Mouse (Mus musculus) stomach, embryonic 14.5 days (tissue): Measurements from ENCODE around the gene Gm28845. TPM values are rescaled to one million over a fixed set of nuclear protein-coding genes. Genes with fewer than 3 reads are reported as not detected.

Source experiments
- ATAC-seq: fragments of 200-750 bp; cut with Nextera tagmentation; 2 replicates; pipeline ENCODE4 v1.8.0; 2017; ENCODE audit warnings: low read depth, moderate TSS enrichment; ENCODE audit not compliant: insufficient number of reproducible peaks, insufficient read depth, low FRiP score
- H3K27ac ChIP-seq: fragments of 300-500 bp; sonication (generic); 2 replicates; pipeline ENCODE4 v1.5.1; 2014; ENCODE audit warnings: mild to moderate bottlenecking, low read length, moderate library complexity, mixed read lengths
- H3K27me3 ChIP-seq: fragments of 300-500 bp; sonication (generic); 2 replicates; pipeline ENCODE4 v1.6.1; 2014; ENCODE audit warnings: low read length, control low read depth, mixed read lengths; ENCODE audit not compliant: control insufficient read depth, insufficient read depth
- H3K36me3 ChIP-seq: fragments of 300-500 bp; sonication (generic); 2 replicates; pipeline ENCODE4 v1.6.1; 2014; ENCODE audit warnings: mild to moderate bottlenecking, control low read depth, low read length, moderate library complexity, mixed read lengths; ENCODE audit not compliant: control insufficient read depth, insufficient read depth
- H3K4me1 ChIP-seq: fragments of 300-500 bp; sonication (generic); 2 replicates; pipeline ENCODE4 v1.6.1; 2014; ENCODE audit warnings: low read length, control low read depth, mixed read lengths; ENCODE audit not compliant: control insufficient read depth, insufficient read depth
- H3K4me2 ChIP-seq: fragments of 300-500 bp; sonication (generic); replicated peaks from 2 replicates; pipeline ENCODE4 v1.6.1; 2014; ENCODE audit warnings: low read depth, low read length, control low read depth
- H3K4me3 ChIP-seq: fragments of 300-500 bp; sonication (generic); 2 replicates; pipeline ENCODE4 v1.5.1; 2014; ENCODE audit warnings: low read depth, low read length, control low read depth
- H3K9ac ChIP-seq: fragments of 300-500 bp; sonication (generic); replicated peaks from 2 replicates; pipeline ENCODE4 v1.6.1; 2014; ENCODE audit warnings: low read depth, mild to moderate bottlenecking, control low read depth, low read length, moderate library complexity, mixed read lengths
- H3K9me3 ChIP-seq: fragments of 300-500 bp; sonication (generic); 2 replicates; pipeline ENCODE4 v1.6.1; 2016; ENCODE audit warnings: low read depth, low read length, control low read depth; ENCODE audit not compliant: control insufficient read depth
- WGBS: fragments of 180-500 bp; shearing (Covaris S2); extraction: QIAGEN DNeasy Blood & Tissue Kit; methylation state at CpG from one replicate; pipeline ENCODE4 v1.1.7; 2014; 5-methylcytosine and 5-hydroxymethylcytosine counted together
- polyA plus RNA-seq: library from polyadenylated mRNA; unstranded; fragments of >200 nt; fragmentation: Nextera tagmentation; extraction: Ambion mirVana; gene quantifications from 2 replicates; pipeline ENCODE4 v1.2.1, GENCODE M21; 2014

The Gm28845 gene
- polyA plus RNA-seq, 1 experiment from 2014 or later, result not detected

- no peaks in the 10 kb centered on the region for H3K9me3 ChIP-seq
- no peak overlapping the region for H3K9ac ChIP-seq
- ATAC-seq, result no peak; the same call in 1 of the 2 replicates
- no peak overlapping the region for H3K27ac ChIP-seq
- no peaks in the 10 kb centered on the region for H3K36me3 ChIP-seq
- H3K4me3 ChIP-seq, result no peak overlapping the region
- no peaks in the 10 kb centered on the region for H3K27me3 ChIP-seq
- peak overlapping the region; percentile 33 for H3K4me2 ChIP-seq
- H3K4me1 ChIP-seq, result 0 out of 2 replicates have a peak, but pooled peaks cover 2% of the 10 kb centered on the region
- WGBS, result 51% methylated on average over 14 of the region's 14 CpGs
Observed at GRCm38 (mm10) chr1:65112807-65113196, 6.6 kb downstream of the Gm28845 start.

GRCm38 (mm10) chr1:65112031-65112806, 7.1 kb downstream of the Gm28845 start:
- H3K27me3 ChIP-seq, result no peaks in the 10 kb centered on the region
- no peak overlapping the region for H3K27ac ChIP-seq
- no peaks in the 10 kb centered on the region for H3K36me3 ChIP-seq
- peak; percentile 73; the same call in 1 of the 2 replicates for ATAC-seq
- no peak overlapping the region for H3K9ac ChIP-seq
- peak overlapping the region; percentile 33 for H3K4me2 ChIP-seq
- no peak overlapping the region for H3K4me3 ChIP-seq
- 11% methylated on average over 8 of the region's 8 CpGs for WGBS
- H3K4me1 ChIP-seq, result 0 out of 2 replicates have a peak, but pooled peaks cover 2% of the 10 kb centered on the region
- H3K9me3 ChIP-seq, result no peaks in the 10 kb centered on the region

- ATAC-seq, result no peak
Observed at GRCm38 (mm10) chr1:65109756-65110435, 9.5 kb downstream of the Gm28845 start.

GRCm38 (mm10) chr1:65109196-65109595, 10.2 kb downstream of the Gm28845 start:
- no peaks in the 10 kb centered on the region for H3K27me3 ChIP-seq
- no peaks in the 10 kb centered on the region for H3K36me3 ChIP-seq
- H3K27ac ChIP-seq, result no peak overlapping the region
- ATAC-seq, result no peak
- no peak overlapping the region for H3K9ac ChIP-seq
- no peak overlapping the region for H3K4me3 ChIP-seq
- H3K4me2 ChIP-seq, result no peak overlapping the region
- H3K4me1 ChIP-seq, result 0 out of 2 replicates have a peak, but pooled peaks cover 2% of the 10 kb centered on the region
- WGBS, result 88% methylated on average over 8 of the region's 8 CpGs
- H3K9me3 ChIP-seq, result no peaks in the 10 kb centered on the region

More at GRCm38 (mm10) chr1:65109756-65110435, 9.5 kb downstream of the Gm28845 start:
- WGBS, result 73% methylated on average over 25 of the region's 25 CpGs
- no peak overlapping the region for H3K4me3 ChIP-seq
- no peak overlapping the region for H3K4me2 ChIP-seq
- H3K27ac ChIP-seq, result no peak overlapping the region
- no peaks in the 10 kb centered on the region for H3K9me3 ChIP-seq
- H3K4me1 ChIP-seq, result 0 out of 2 replicates have a peak, but pooled peaks cover 2% of the 10 kb centered on the region
- no peaks in the 10 kb centered on the region for H3K36me3 ChIP-seq
- H3K27me3 ChIP-seq, result no peaks in the 10 kb centered on the region
- no peak overlapping the region for H3K9ac ChIP-seq

GRCm38 (mm10) chr1:65107654-65108279, 11.6 kb downstream of the Gm28845 start:
- Histone ChIP-seq H3K27ac (no peak overlapping the region), H3K9ac (no peak overlapping the region), H3K27me3 (no peaks in the 10 kb centered on the region), H3K4me3 (no peak overlapping the region), H3K9me3 (no peaks in the 10 kb centered on the region), H3K36me3 (no peaks in the 10 kb centered on the region), H3K4me2 (no peak overlapping the region), H3K4me1 (0 out of 2 replicates have a peak, but pooled peaks cover 2% of the 10 kb centered on the region)
- ATAC-seq, result no peak
- 91% methylated on average over 10 of the region's 10 CpGs for WGBS

- Histone ChIP-seq H3K27me3 (no peaks in the 10 kb centered on the region), H3K4me1 (no peaks in the 10 kb centered on the region), H3K9me3 (no peaks in the 10 kb centered on the region), H3K27ac (no peak within 1 kb of the TSS), H3K4me3 (no peak within 1 kb of the TSS), H3K36me3 (no peaks in the 10 kb centered on the region), H3K9ac (no peak within 1 kb of the TSS), H3K4me2 (no peak within 1 kb of the TSS)
- no peak for ATAC-seq
- WGBS, result 90% methylated on average over 11 of the region's 11 CpGs
Observed at GRCm38 (mm10) chr1:65103273-65103672, 16.1 kb downstream of the Gm28845 start, which contains the start of gene Cryga. Gene Cryga, minus strand, starts transcription at chr1:65103373.

GRCm38 (mm10) chr1:65096953-65097352, 22.4 kb downstream of the Gm28845 start:
- no peaks in the 10 kb centered on the region for H3K27me3 ChIP-seq
- H3K4me2 ChIP-seq, result no peak overlapping the region
- H3K9ac ChIP-seq, result no peak overlapping the region
- no peak overlapping the region for H3K27ac ChIP-seq
- no peaks in the 10 kb centered on the region for H3K9me3 ChIP-seq
- WGBS, result 81% methylated on average over 3 of the region's 3 CpGs
- H3K4me1 ChIP-seq, result no peaks in the 10 kb centered on the region
- no peaks in the 10 kb centered on the region for H3K36me3 ChIP-seq
- no peak overlapping the region for H3K4me3 ChIP-seq
- ATAC-seq, result no peak

GRCm38 (mm10) chr1:65091566-65091965, 27.8 kb downstream of the Gm28845 start:
- Histone ChIP-seq H3K4me3 (no peak overlapping the region), H3K4me1 (no peaks in the 10 kb centered on the region), H3K27me3 (no peaks in the 10 kb centered on the region), H3K9me3 (no peaks in the 10 kb centered on the region), H3K36me3 (no peaks in the 10 kb centered on the region), H3K4me2 (no peak overlapping the region), H3K9ac (no peak overlapping the region), H3K27ac (no peak overlapping the region)
- ATAC-seq, result no peak
- 85% methylated on average over 3 of the region's 3 CpGs for WGBS
